Mouse (Mus musculus) inflammation-experienced regulatory T-cells (primary cell): ENCODE results near the gene Galnt4. TPM values are rescaled to one million over a fixed set of nuclear protein-coding genes. Genes with fewer than 3 reads are reported as not detected.

Experiments used
- polyA plus RNA-seq, 2 experiments: library from polyadenylated mRNA; unstranded; fragments of 100-300 nt; shearing (Covaris generic); gene quantifications; one replicate each; pipeline ENCODE4 v1.2.1; 2017

Galnt4 gene
- polyA plus RNA-seq: 1 to 10 TPM; 4.5 to 7.2 TPM

DNA sequence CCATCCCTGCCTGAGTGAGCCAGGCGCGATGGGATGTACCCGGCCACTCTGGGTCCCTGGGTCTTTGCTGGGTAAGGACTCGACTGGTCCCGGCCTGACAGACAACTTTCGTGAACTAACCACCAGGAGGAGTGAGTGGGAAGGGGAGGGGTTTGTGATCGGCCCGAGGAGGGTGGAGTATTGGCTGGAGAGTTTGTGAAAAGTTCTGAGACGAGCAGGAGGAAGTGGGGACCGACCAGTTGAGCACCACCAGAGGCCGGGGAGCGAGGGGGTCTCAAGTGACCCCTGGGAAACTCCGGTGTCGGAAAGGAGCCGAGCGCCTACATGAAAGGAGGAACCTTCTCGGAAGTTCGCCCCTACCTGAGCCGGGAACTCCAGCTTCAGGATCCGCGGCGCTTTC is at the start of gene Galnt4:
TSS of gene Galnt4 (plus strand) at position 196 of the 400 bp plus-strand sequence.

DNA sequence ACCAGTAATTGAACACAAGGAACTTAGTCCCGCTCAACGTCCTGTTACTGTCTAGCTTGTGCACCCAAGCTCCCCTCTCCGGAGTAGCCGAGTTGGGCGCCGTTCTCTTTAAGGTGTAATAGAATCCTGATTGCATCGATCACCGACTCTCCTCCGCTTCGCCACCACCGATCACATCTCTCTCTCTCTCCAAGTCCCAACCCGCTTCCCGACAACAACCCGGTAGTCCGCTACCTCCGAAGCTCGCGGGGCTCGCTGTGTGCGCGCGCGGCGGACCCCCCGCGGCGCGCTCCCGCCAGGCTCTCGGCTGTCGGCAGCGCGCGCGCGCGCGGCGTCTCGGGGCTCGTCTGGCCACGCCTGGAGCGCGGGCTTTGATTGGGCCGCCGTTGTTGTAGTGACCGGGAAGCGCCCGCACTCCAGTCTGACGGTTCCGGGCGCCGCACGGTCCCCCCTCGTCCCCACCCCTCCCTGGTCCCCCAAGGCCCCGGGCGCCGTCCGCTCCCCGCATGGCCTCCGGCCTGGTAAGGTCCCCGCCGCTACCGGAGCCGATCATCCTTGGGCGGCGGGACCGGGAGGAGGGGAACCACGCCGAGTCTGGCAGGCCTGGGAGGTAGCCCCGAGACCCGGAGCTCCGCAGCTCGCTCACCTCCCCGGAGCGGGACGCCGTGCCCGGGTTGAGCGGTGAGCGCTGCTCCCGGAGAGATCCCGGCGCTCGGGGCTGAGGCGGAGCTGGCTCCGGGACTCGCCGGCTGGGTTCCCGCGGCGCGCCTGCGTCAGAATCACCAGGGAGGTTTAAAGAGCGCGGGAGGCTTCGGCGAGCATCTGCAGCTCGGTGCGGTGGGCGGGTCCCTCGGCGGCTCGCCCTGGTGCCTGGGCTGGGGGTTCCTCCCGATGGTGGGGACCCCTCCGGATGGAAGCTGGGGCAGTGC is 992 bp upstream of the Galnt4 start, which contains the start of gene Poc1b:
TSS of gene Poc1b (plus strand) at position 334 of the 929 bp plus-strand sequence.

DNA sequence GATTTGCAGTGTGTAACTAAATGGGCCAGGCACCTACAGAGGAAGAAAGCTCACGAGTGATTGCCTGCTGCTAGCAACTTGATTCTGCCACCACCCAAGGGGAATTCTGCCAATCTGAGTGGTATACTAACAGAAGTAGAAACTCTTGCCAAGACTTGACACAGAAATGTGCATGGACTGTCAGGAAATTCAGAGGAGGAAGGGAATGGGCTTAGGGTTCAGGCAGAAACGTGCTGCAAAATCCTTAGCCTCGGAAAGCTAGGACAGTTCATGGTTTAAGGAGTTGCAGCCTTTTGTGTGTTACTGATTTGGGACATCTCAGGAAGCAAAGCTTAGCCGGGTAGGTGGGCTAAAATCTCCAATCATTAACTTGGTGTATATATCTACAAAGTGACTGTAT is 18.3 kb downstream of the Galnt4 start, which contains the start of gene Phxr2:
TSS of gene Phxr2 (minus strand) at position 101 of the 400 bp plus-strand sequence.

Other genes starting within 250 kb of the Galnt4 start
- gene Atp2b1, start 193.8 kb upstream of the Galnt4 start, polyA plus RNA-seq: 100 to 1,000 TPM; 162 to 186 TPM
- 10 to 100 TPM; 17.7 to 24.7 TPM for gene Poc1b, start 1.1 kb upstream of the Galnt4 start, polyA plus RNA-seq
- gene Phxr2, start 18.2 kb downstream of the Galnt4 start, polyA plus RNA-seq: 1 to 10 TPM in 1 of 2 experiments, under 1 TPM in 1; 0.68 to 2.0 TPM
- 10 to 100 TPM; 31.2 to 38.3 TPM for gene Dusp6, start 155.1 kb downstream of the Galnt4 start, polyA plus RNA-seq